Mouse (Mus musculus) urinary bladder, postnatal 36 days (tissue): Measurements from ENCODE around the gene Tomm40.

ENCODE experiments used
- DNase-seq, 2 experiments: peaks; one replicate each; pipeline ENCODE4 v3.0.0; 2022; ENCODE audit warnings: low spot score in 2 of 2, mixed read lengths in 1 of 2

Tomm40 gene

GRCm38 (mm10) chr7:19705271-19705670 is 10.0 kb downstream of the Tomm40 start:
- DNase-seq: no peak

GRCm38 (mm10) chr7:19704475-19704874 is 10.8 kb downstream of the Tomm40 start:
- DNase-seq: no peak

- DNase-seq: no peak
Observed at GRCm38 (mm10) chr7:19702859-19703555, 12.2 kb downstream of the Tomm40 start.

- peak; percentile 69 to 85 for DNase-seq
Observed at GRCm38 (mm10) chr7:19701069-19701761, 14.0 kb downstream of the Tomm40 start.

GRCm38 (mm10) chr7:19700299-19701068 is 14.8 kb downstream of the Tomm40 start:
- no peak for DNase-seq

- DNase-seq: no peak
Observed at GRCm38 (mm10) chr7:19699827-19700148, 15.4 kb downstream of the Tomm40 start.

- DNase-seq: peak in 1 of 2 experiments; percentile 63
Observed at GRCm38 (mm10) chr7:19698907-19699826, 16.1 kb downstream of the Tomm40 start, which contains the start of gene Apoe. Gene Apoe, minus strand, starts transcription at chr7:19699188.

- no peak for DNase-seq
Observed at GRCm38 (mm10) chr7:19697949-19698906, 17.0 kb downstream of the Tomm40 start.

- DNase-seq: no peak
Observed at GRCm38 (mm10) chr7:19696336-19696873, 18.8 kb downstream of the Tomm40 start.

- DNase-seq: no peak
Observed at GRCm38 (mm10) chr7:19695881-19696280, 19.4 kb downstream of the Tomm40 start.

GRCm38 (mm10) chr7:19695213-19695594 is 20.0 kb downstream of the Tomm40 start:
- DNase-seq: no peak

GRCm38 (mm10) chr7:19694336-19695212 is 20.7 kb downstream of the Tomm40 start:
- DNase-seq: no peak

- peak in 1 of 2 experiments; percentile 69 for DNase-seq
Observed at GRCm38 (mm10) chr7:19693421-19693820, 21.8 kb downstream of the Tomm40 start.

GRCm38 (mm10) chr7:19691873-19692865 is 23.1 kb downstream of the Tomm40 start, which contains the start of gene Apoc1:
Gene Apoc1, minus strand, starts transcription at chr7:19692660.
- peak in 1 of 2 experiments; percentile 62 for DNase-seq

GRCm38 (mm10) chr7:19691434-19691833 is 23.8 kb downstream of the Tomm40 start:
- DNase-seq: no peak

- DNase-seq: no peak
Observed at GRCm38 (mm10) chr7:19690845-19691244, 24.4 kb downstream of the Tomm40 start.

- DNase-seq: no peak
Observed at GRCm38 (mm10) chr7:19688611-19689010, 26.6 kb downstream of the Tomm40 start.

- no peak for DNase-seq
Observed at GRCm38 (mm10) chr7:19688101-19688500, 27.1 kb downstream of the Tomm40 start.
